ENCODE assay signal across 10 mouse cellular contexts in the genomic region with DNA sequence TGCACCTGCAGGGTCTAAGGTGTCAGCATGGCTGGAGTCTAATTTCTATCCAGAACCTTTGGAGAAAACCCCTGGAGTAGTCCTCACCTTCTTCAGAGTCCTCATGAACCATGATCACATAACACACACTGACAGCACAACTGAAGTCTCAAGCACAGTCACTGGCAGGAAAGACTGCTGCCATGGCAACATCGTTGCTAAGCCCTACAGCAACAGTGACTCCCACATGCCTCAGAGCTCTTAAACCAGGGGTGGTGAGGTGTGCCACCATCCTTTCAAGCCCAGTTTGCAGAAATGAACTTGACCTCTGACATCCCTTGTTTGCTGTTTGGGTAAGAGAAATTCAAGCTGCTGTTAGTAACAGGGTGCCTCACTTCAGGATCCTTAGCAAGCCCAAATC. TPM values are rescaled to one million over a fixed set of nuclear protein-coding genes. Genes with fewer than 3 reads are reported as not detected.
DNase-seq lines count a peak whose midpoint lies in the region; ATAC-seq lines count a peak whose summit lies in the region.
"Had no signal": no experiment of that assay in that cellular context is flagged by ENCODE, and none has a peak within 500 bp of the region (broad histone marks: within the 10 kb centered on the region; RNA-seq: fewer than 3 reads in every experiment).

No protein-coding gene starts in this region.

- H3K27ac ChIP-seq in kidney, embryonic 16.5 days (ENCODE audit: low read length): no peak overlapping the region
- H3K27ac ChIP-seq in embryonic facial prominence, embryonic 11.5 days (replicated peaks; ENCODE audit: low read depth, low read length): no peak overlapping the region
- H3K27ac ChIP-seq: lung, embryonic 15.5 days; stomach, embryonic 15.5 days had no signal

- H3K4me3 ChIP-seq in kidney, embryonic 16.5 days (ENCODE audit: low read length): no peak overlapping the region
- H3K4me3 ChIP-seq in embryonic facial prominence, embryonic 11.5 days (ENCODE audit: low read depth, low read length): no peak overlapping the region
- H3K4me3 ChIP-seq: lung, embryonic 15.5 days; stomach, embryonic 15.5 days had no signal

- ATAC-seq in kidney, embryonic 16.5 days (ENCODE audit: low FRiP score, low TSS enrichment): peak; percentile 78; the same call in 1 of the 2 replicates
- ATAC-seq in embryonic facial prominence, embryonic 11.5 days (replicated peaks; ENCODE audit: insufficient number of reproducible peaks, low FRiP score, low TSS enrichment, low read depth): no peak

- DNase-seq in kidney, adult 11 months: no peak
- DNase-seq in embryonic facial prominence, embryonic 11.5 days (ENCODE audit: low spot score): peak; percentile 20
- DNase-seq in layer of hippocampus, adult 18-20 months (ENCODE audit: low spot score in 2 of 2): peak; percentile 68 to 84
- DNase-seq in retina, postnatal 1 day: peak; percentile 54
- no peak for DNase-seq in testis, postnatal 14 days (ENCODE audit: low spot score)
- DNase-seq in ovary, postnatal 10 days (ENCODE audit: low spot score): no peak
- DNase-seq in gastrocnemius, adult 18-20 months (ENCODE audit: low spot score): no peak

- H3K36me3 ChIP-seq in kidney, embryonic 16.5 days (ENCODE audit: insufficient read depth, low read length): no peaks in the 10 kb centered on the region
- H3K36me3 ChIP-seq in embryonic facial prominence, embryonic 11.5 days (replicated peaks; ENCODE audit: control insufficient read depth, insufficient read depth, low read depth, low read length): no peaks in the 10 kb centered on the region
- H3K36me3 ChIP-seq: lung, embryonic 15.5 days; stomach, embryonic 15.5 days had no signal

- 19% methylated on average over 1 of the region's 1 CpGs for WGBS in kidney, embryonic 16.5 days
- 47% methylated on average over 1 of the region's 1 CpGs for WGBS in embryonic facial prominence, embryonic 11.5 days

- H3K27me3 ChIP-seq in kidney, embryonic 16.5 days (ENCODE audit: insufficient read depth, low read length): no peaks in the 10 kb centered on the region
- H3K27me3 ChIP-seq in embryonic facial prominence, embryonic 11.5 days (ENCODE audit: control insufficient read depth, insufficient read depth, low read length): no peaks in the 10 kb centered on the region
- H3K27me3 ChIP-seq: lung, embryonic 15.5 days; stomach, embryonic 15.5 days had no signal

- no peak overlapping the region for H3K9ac ChIP-seq in kidney, embryonic 16.5 days (replicated peaks; ENCODE audit: low read length)
- no peak overlapping the region for H3K9ac ChIP-seq in embryonic facial prominence, embryonic 11.5 days (replicated peaks; ENCODE audit: low read length)
- H3K9ac ChIP-seq: lung, embryonic 15.5 days; stomach, embryonic 15.5 days had no signal

- no peak overlapping the region for H3K4me2 ChIP-seq in kidney, embryonic 16.5 days (replicated peaks; ENCODE audit: low read depth, low read length)
- no peak overlapping the region for H3K4me2 ChIP-seq in embryonic facial prominence, embryonic 11.5 days (ENCODE audit: low read depth, low read length)
- H3K4me2 ChIP-seq: lung, embryonic 15.5 days; stomach, embryonic 15.5 days had no signal

- peaks cover 5% of the 10 kb centered on the region for H3K4me1 ChIP-seq in kidney, embryonic 16.5 days (ENCODE audit: insufficient read depth, low read length)
- no peaks in the 10 kb centered on the region for H3K4me1 ChIP-seq in embryonic facial prominence, embryonic 11.5 days (ENCODE audit: control insufficient read depth, insufficient read depth, low read length)
- H3K4me1 ChIP-seq: stomach, embryonic 15.5 days had no signal

- no peaks in the 10 kb centered on the region for H3K9me3 ChIP-seq in kidney, embryonic 16.5 days (ENCODE audit: low read length)
- H3K9me3 ChIP-seq in embryonic facial prominence, embryonic 11.5 days (replicated peaks; ENCODE audit: control insufficient read depth, low read length): no peaks in the 10 kb centered on the region
- H3K9me3 ChIP-seq: lung, embryonic 15.5 days; stomach, embryonic 15.5 days had no signal

RNA-seq across cellular contexts. Expression of a gene that starts 42.4 kb away (rescaled TPM):
- 53.2 and 58.0 TPM in 2 replicates for polyA plus RNA-seq in kidney, embryonic 16.5 days (2015; fragmentation: Nextera tagmentation; extraction: Ambion mirVana)
- polyA plus RNA-seq in embryonic facial prominence, embryonic 11.5 days (2014; fragmentation: Nextera tagmentation; extraction: Ambion mirVana): 46.0 and 47.1 TPM in 2 replicates
- 1 to 10 TPM; 1.5 to 1.6 TPM for total RNA-seq in layer of hippocampus, adult 18-20 months (2021)
- total RNA-seq in gastrocnemius, adult 18-20 months (2021): under 1 TPM in 1 of 2 experiments, not detected in 1; 0.09 TPM

Comparison
In these comparisons a context has a peak if more than half of its experiments do, and no peak if none do; other contexts are left out.
1. DNase-seq: peak in embryonic facial prominence, embryonic 11.5 days (single experiment), layer of hippocampus, adult 18-20 months (2 of 2) and retina, postnatal 1 day (single experiment); none in kidney, adult 11 months (single experiment), testis, postnatal 14 days (single experiment), ovary, postnatal 10 days (single experiment) and gastrocnemius, adult 18-20 months (single experiment).